Mouse (Mus musculus) inflammation-experienced regulatory T-cells, adult 6 months (primary cell): Measurements from ENCODE around the gene Gm28961. TPM values are rescaled to one million over a fixed set of nuclear protein-coding genes. Genes with fewer than 3 reads are reported as not detected.
"Not testable (repeated sequence)": the region's sequence is repeated elsewhere in the genome, so short reads cannot be mapped to it uniquely, and the experiment has no call there.

Experiments
- ATAC-seq: one replicate; pipeline ENCODE4 v1.8.0; 2017
- polyA plus RNA-seq, 3 experiments: library from polyadenylated mRNA; unstranded; fragments of 100-300 nt; shearing (Covaris generic); gene quantifications; one replicate each; pipeline ENCODE4 v1.2.1; 2017

Gm28961 gene
- polyA plus RNA-seq = not detected

GRCm38 (mm10) chrY:57705397-57705796 lies at the start of gene Gm28961:
Gene Gm28961, plus strand, starts transcription at chrY:57705697.
- not testable (repeated sequence) for ATAC-seq

Other genes with a start within 250 kb of the Gm28961 start
- gene Gm21943, start 172.0 kb upstream of the Gm28961 start, polyA plus RNA-seq = not detected